Mouse (Mus musculus) hindbrain, embryonic 15.5 days (tissue): ENCODE measurements at regions not wholly inside any gene's neighbourhood (a gene's known extent, or its start where the extent isn't known, plus 50 kb on each side); places are given as distances from the start of the nearest gene placed in this dataset.

Experiments
- ATAC-seq: fragments of 200-750 bp; cut with Nextera tagmentation; 2 replicates; pipeline ENCODE4 v1.8.0; 2017; ENCODE audit warnings: low read depth, moderate number of reproducible peaks, moderate TSS enrichment; ENCODE audit not compliant: low FRiP score
- H3K27ac ChIP-seq: fragments of 300-500 bp; sonication (generic); replicated peaks from 2 replicates; pipeline ENCODE4 v1.5.1; 2015; ENCODE audit warnings: mild to moderate bottlenecking, inconsistent platforms
- H3K27me3 ChIP-seq: fragments of 300-500 bp; sonication (generic); 2 replicates; pipeline ENCODE4 v1.6.1; 2015; ENCODE audit warnings: control low read depth, inconsistent platforms
- H3K36me3 ChIP-seq: fragments of 300-500 bp; sonication (generic); 2 replicates; pipeline ENCODE4 v1.6.1; 2015; ENCODE audit warnings: control low read depth, inconsistent platforms
- H3K4me1 ChIP-seq: fragments of 300-500 bp; sonication (generic); replicated peaks from 2 replicates; pipeline ENCODE4 v1.6.1; 2015; ENCODE audit warnings: control low read depth, inconsistent platforms
- H3K4me2 ChIP-seq: fragments of 300-500 bp; sonication (generic); 2 replicates; pipeline ENCODE4 v1.6.1; 2015; ENCODE audit warnings: moderate library complexity, mild to moderate bottlenecking, inconsistent platforms
- H3K4me3 ChIP-seq: fragments of 300-500 bp; sonication (generic); 2 replicates; pipeline ENCODE4 v1.5.1; 2015; ENCODE audit warnings: mild to moderate bottlenecking, inconsistent platforms
- H3K9ac ChIP-seq: fragments of 300-500 bp; sonication (generic); 2 replicates; pipeline ENCODE4 v1.6.1; 2015; ENCODE audit warnings: inconsistent platforms
- H3K9me3 ChIP-seq: fragments of 300-500 bp; sonication (generic); 2 replicates; pipeline ENCODE4 v1.6.1; 2016; ENCODE audit warnings: control low read depth, inconsistent platforms
- WGBS: fragments of 180-500 bp; shearing (Covaris S2); methylation state at CpG from one replicate; pipeline ENCODE4 v1.1.7; 2015; 5-methylcytosine and 5-hydroxymethylcytosine counted together

DNA sequence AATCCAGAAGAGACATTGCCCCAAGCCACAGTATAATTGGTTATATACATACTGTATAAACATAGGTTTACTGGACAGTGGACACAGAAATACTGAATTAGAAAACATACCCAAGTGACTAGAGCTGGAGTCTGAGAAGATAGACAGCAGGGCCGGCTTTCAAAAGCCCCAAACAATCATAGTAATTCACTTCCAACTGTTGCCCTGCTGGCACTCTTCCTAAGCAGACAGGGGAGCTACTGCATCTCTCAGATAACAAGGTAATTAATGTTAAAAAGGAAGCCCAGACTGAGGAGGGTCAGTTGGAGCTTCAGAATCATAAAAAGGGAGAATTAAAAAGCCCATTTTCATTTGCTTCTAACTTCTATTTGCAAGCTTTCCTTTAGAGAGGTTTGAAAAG, 764.5 kb downstream of the Vgll3 start:
- 30% methylated on average over 1 of the region's 1 CpGs for WGBS
- H3K9ac ChIP-seq = no peak overlapping the region
- no peaks in the 10 kb centered on the region for H3K9me3 ChIP-seq
- no peaks in the 10 kb centered on the region for H3K27me3 ChIP-seq
- ATAC-seq = no peak
- H3K36me3 ChIP-seq = no peaks in the 10 kb centered on the region
- no peak overlapping the region for H3K4me3 ChIP-seq
- no peaks in the 10 kb centered on the region for H3K4me1 ChIP-seq
- H3K4me2 ChIP-seq = no peak overlapping the region
- H3K27ac ChIP-seq = no peak overlapping the region

DNA sequence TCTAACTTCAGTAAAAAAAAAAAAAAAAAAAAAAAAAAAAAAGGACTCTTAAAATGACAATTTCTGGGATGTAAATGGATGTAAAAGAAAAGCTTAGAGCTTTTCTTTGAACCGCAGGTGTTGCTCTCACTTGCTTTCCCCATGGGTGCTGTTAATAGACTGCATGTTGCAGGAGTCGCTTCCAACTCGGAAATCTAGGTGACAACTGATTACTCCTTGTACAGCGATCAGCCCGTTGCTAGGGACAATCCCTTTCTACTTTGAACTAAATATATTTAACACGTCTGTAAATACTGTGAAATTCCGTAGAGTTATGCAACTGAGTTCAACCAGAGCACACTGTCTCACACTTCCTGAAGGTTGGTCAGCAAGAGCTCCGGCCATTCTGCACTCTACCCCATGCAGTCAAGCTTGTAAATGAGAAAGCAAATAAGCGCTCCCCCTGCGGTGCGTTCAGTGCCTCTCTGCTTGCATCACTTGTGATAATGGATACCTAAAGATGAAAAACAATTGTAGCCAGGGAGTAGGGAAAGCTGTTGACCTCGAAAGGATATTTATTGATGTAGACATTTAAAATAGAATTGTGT, 770.7 kb downstream of the Vgll3 start:
- Histone ChIP-seq H3K4me1 (peaks cover 9% of the 10 kb centered on the region; the same call in 1 of the 2 replicates), H3K27ac (no peak overlapping the region), H3K9ac (no peak overlapping the region), H3K9me3 (no peaks in the 10 kb centered on the region), H3K4me3 (peak overlapping the region; percentile 26), H3K27me3 (no peaks in the 10 kb centered on the region), H3K4me2 (peak overlapping the region; percentile 48), H3K36me3 (no peaks in the 10 kb centered on the region)
- WGBS = 3% methylated on average over 12 of the region's 12 CpGs
- no peak for ATAC-seq

DNA sequence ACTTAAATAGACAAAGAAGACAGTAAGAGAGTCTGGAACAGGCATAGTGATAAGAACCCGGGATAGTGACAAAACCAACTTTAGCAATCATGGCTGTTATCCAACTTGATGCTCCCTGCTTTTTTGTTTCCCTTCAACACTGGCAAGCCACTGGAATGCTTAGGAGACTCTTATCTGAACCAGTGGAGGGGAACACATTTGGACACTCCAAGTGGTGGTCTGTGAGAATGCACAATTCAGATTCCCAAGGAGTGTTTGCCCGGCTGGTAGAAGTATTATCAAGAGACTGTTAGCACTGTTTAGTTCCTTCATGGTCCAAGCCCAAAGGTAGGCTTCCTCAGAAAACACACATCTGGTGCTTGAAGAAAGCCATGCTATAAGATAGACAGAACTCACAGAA, 787.2 kb downstream of the Vgll3 start:
- Histone ChIP-seq H3K4me3 (no peak overlapping the region), H3K27ac (no peak overlapping the region), H3K4me1 (no peaks in the 10 kb centered on the region), H3K36me3 (no peaks in the 10 kb centered on the region), H3K4me2 (no peak overlapping the region), H3K9me3 (no peaks in the 10 kb centered on the region), H3K9ac (no peak overlapping the region), H3K27me3 (no peaks in the 10 kb centered on the region)
- 42% methylated on average over 2 of the region's 2 CpGs for WGBS
- no peak for ATAC-seq

DNA sequence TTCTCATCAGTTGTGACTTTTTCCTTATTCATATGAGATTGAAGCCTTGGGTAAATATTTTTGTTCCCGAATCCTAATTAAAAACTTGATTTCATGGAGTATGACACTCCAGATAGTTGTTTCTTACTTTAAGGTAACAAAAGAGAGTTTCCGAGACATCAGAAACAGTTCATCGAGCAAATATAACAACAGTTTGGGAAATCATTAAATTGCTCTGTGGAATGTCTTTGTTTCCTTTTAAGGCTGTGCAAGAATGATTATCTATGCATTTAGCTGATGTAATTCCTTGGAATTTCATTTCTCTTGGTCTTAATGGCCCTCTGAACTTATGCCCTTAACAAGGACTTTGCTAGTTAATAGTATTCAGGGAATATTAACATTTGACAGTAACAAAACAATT, 787.6 kb downstream of the Vgll3 start:
- Histone ChIP-seq H3K9me3 (no peaks in the 10 kb centered on the region), H3K27me3 (no peaks in the 10 kb centered on the region), H3K36me3 (no peaks in the 10 kb centered on the region), H3K9ac (no peak overlapping the region), H3K4me1 (no peaks in the 10 kb centered on the region), H3K4me2 (no peak overlapping the region), H3K4me3 (no peak overlapping the region), H3K27ac (no peak overlapping the region)
- 40% methylated on average over 3 of the region's 3 CpGs for WGBS
- ATAC-seq = no peak

DNA sequence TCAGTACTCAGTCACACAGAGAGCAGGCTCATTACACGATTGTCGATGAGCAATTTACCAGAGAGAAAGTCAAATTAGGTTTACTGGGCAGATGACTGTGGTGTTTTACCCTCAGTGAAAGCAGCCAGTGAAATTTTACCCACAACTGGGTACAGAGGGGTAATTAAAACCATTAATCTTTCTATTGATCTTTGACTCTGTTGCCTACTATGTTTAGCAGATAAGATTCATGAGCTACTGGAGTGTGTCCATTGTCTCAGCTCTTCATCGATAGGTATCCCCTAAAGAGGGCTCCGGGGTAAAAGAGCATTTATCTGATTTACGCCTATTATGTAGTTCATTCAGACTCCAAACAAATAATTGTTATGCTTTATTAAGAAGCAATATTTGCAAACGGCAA, 788.8 kb downstream of the Vgll3 start:
- WGBS = 36% methylated on average over 6 of the region's 6 CpGs
- Histone ChIP-seq H3K4me3 (no peak overlapping the region), H3K9me3 (no peaks in the 10 kb centered on the region), H3K9ac (no peak overlapping the region), H3K4me1 (no peaks in the 10 kb centered on the region), H3K27ac (no peak overlapping the region), H3K36me3 (no peaks in the 10 kb centered on the region), H3K27me3 (no peaks in the 10 kb centered on the region), H3K4me2 (no peak overlapping the region)
- ATAC-seq = no peak
